Mouse (Mus musculus): ENCODE results near the gene Bmp6.

Gene Bmp6

DNA sequence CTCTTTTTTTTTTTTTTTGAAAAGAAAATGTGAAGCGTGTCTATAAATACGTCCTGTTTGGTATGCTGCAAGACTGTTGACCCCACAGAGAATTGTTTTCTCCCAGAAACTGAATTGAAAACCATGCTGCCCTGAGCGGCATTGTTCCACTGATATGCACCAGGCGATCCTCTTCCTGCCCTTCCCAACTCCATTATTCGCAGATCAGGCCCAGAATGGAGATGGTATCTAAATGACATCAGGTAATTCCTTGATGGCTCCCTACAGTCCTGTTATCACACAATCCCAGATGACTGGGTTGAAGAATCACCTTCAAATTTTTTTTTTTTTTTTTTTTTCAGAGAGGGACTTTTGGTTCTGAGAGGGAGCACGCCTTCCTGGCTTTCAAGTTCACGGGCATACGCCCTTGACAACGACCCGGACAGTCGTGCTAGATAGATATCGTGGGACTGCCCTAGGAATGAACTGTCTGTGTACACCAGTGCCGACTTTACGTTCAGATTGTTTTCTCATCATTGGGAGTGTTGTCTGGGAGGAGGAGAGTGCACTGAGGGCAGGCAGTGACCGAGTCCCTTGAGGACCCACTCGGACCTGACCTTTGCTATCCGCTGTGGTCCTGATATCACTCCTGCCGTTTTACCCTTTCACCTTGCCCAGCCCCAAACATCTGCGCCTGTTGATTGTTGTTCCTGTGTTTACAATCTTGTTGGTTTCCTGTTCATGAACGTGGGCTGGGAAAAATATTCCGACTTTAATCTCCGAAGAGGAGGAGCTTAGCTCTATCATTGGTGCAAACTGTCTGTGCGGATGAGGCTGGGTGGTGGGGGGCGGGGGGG, 8.7 kb downstream of the Bmp6 start:
- DNase-seq (ENCODE audit: low spot score in 2 of 2), result no peak

DNA sequence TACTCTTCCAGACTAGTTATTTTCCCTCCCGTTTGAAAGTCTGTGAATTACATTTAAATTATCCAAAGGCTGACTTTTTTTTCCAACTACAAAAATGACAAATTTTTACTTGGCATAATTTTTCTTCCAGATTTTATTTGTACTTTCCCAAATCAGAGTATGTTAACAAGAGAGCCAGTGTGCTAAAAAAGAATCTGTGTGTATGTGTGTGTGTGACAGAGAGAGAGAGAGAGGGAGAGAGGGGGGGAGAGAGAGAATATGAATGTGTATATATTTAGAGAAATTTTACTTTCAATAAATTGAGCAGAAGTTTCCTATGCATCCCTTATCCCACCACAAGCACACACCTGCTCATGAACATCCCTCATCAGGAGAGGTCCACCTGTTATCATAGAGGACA, 9.4 kb downstream of the Bmp6 start:
- no peak for DNase-seq (ENCODE audit: low spot score in 2 of 2)

DNA sequence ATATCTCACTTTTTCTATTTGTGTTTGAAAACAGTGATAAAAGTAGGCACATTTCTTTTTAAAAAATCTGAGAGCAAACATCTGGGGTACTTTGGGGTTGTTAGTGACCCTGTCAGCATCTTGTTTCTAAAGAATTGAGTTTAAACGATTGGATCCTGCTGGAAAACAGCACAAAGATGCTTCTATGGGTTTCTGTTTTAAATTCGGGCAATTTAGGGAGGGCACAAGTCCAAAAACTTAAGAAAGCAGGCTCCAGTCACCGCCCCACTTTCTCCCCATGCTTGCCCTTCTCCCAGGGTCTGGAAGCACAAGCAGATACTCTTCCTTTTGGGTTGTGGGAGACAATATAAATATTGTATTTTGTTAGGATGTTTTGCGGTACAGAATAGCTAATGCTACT, 14.1 kb downstream of the Bmp6 start:
- DNase-seq (ENCODE audit: low spot score in 2 of 2), result no peak

DNA sequence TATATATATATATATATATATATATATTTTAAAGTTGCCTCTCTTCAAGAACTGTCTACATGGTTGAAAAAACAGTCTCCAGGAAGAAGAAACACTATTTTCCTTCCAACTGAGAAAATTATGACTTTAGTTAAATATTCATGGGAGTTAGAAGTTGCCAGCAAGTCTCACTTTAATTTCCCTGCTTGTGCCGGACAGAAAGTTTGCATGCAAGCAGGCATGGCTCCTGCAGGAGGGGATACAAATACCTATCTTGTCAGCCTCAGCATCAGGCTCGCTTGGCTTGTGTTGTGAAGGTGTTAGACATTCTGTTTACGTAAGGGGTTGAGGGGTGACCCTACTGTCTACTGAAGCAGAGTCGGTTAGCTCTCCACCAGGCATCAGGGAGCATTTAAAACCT, 17.8 kb downstream of the Bmp6 start:
- no peak for DNase-seq (ENCODE audit: low spot score in 2 of 2)

DNA sequence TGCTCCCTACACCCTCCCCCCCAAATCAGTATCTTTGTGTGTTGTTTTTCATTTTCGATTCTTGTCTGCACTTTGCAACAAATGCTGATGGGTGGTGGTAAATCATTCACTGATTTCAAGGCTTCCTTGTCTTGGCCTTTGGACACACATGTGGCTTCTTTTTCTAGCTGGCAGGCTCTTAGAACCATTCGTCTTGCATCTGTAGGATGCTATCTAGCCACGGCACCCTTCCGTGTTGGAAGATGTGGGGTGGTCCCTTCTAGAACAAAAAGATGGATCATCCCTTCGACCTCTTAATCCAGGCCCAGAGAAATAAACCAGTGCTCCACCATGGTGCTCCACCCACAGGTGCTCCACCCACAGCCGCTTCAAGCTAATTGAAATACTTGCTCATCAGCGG, 19.0 kb downstream of the Bmp6 start:
- no peak for DNase-seq (ENCODE audit: low spot score in 2 of 2)

DNA sequence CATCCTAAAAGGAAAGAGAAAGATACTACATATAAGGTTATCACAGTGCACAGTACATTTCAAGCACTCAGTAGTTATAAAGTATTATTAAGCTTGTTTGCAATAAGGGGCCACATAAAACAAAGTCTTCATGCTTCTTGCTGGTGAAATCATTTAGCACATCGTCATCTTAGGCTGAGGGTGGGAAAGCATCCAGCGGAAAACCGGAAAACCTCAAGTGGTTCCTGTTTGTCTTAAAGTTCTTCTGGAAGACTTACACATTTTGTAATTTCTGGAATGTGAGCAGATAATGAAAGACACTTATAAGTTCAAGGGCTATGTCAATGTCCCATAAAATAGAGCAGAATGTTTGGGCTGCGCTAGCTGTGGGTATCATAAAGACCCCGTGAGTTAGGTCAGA, 24.7 kb downstream of the Bmp6 start:
- DNase-seq (ENCODE audit: low spot score in 2 of 2), result no peak

DNA sequence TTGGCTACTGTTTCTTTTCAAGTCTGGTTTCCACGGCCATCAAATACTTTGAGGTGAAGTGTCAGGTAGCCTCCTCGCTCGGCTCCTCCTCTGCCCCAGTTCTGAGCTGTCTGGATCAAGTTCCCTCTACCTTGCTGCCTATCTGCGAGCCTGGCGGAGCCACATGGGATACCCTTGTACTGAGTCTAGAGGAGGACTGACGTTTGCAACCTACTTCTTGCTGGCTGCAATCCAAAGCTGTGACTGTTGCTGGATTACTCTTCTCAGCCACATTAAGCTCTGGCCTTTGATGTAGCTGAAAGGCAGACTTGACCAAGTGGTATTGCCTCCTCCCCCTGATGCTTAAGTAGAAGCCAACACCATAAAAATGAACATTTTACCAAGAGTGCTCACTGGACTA, 31.2 kb downstream of the Bmp6 start:
- DNase-seq (ENCODE audit: low spot score in 2 of 2), result no peak

DNA sequence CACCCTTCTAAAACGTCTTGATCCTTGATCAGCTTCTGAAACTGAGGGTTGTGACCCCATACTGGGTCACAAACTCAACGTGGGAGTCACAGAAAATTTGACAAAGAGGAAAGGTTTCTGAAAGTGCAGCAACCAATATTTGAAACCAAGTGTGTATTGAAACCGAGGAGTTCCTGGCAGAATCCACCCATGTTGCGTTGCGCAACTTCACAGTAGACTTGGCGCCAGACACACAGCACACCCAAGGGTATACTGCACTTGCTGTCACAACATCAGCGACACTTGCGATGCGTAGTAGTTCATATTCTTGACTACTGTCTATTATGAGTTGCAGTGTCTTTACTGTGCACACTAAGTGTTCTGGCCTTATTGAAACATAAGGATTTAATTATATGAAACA, 32.4 kb downstream of the Bmp6 start:
- no peak for DNase-seq (ENCODE audit: low spot score in 2 of 2)

DNA sequence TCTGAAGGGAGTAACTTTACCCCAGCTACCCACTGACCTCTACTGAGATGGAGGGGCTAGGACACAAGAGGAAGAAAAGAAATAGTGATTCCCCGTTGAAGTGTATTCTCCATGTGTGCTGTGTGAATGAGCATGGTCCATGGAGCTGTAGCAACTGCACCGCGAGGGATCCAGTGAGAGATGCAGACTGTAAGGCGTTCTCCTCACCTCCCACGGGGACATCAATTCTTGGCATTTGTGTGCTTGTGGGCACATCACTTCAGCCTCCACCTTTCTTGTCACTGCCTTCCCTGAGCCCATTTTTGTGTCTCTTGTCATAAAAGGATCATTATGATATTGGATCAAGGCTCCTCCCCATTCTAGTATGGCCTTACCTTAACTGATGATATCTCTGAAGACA, 34.9 kb downstream of the Bmp6 start:
- DNase-seq (ENCODE audit: low spot score in 2 of 2), result peak in 1 of 2 experiments; percentile 26

DNA sequence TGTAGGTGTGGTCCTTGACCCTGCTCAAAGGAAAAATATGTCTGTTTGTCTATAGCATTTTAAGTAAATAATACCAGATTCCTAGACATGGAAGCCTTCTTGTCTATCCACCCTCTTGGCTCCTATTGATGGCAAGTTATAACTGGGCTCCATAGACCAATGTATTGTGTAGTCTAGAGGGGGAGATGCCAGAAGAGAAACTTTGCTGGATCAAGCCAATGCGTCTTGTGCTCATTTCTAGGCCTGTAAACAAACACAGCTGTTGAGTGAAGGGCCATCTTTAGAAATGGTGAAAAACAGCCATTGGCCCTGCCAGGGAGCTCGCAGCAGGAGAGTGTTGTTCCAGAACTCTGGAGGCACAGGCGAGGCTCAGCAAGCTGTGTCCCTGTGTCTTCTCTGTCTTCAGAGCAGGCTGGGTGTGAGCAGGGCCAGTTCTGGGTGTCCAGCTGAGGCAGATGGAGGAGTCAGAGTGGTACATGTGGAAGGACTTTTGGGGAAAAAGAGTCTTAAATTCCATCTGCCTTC, 41.2 kb downstream of the Bmp6 start:
- DNase-seq (ENCODE audit: low spot score in 2 of 2), result no peak

DNA sequence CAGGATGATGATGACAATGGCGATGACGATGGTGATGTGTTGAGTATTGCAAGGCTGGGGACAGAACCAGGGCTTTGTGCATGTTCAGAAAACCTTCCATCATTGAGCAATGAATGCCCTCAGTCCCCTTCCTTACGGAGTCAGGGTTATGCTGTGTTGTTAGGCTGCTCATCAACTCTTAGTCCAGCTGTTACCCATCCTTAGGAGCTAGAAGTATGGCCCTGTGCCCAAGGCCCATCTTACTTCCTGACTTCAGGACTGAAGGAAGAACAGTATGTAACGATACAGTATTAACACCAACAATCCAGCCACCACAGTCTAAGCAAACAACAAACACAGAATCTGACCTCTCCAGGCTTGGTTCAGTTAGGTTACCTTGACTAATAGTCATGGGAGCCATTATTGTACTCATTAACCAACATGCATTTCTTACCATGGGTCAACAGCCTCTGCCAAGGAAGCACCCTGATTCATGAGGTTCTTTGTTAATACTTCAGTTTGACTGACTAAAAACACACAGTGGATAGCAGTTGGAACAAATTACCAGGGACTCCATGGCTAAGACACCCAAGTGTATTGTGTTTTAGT, 42.6 kb downstream of the Bmp6 start:
- DNase-seq (ENCODE audit: low spot score in 2 of 2), result no peak

DNA sequence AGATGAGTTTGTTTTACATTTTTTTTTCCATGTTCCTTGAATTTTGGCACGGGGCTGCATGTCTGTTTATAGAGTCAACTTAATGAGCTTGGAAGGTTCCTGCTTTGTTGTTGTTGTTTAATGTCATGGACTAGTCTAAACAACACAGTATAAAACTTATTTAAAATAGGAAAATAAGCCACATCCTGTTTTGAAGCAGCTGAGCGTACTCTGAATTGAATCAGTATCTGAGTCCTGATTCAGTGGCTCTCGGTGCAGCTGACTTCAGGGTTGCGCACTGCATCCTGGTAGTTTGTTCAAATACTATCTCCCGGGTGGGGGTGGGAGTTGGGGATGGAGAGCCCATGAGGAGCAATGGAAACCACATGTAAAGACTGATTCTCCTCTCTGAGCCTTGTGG, 48.5 kb downstream of the Bmp6 start:
- DNase-seq (ENCODE audit: low spot score in 2 of 2), result no peak

DNA sequence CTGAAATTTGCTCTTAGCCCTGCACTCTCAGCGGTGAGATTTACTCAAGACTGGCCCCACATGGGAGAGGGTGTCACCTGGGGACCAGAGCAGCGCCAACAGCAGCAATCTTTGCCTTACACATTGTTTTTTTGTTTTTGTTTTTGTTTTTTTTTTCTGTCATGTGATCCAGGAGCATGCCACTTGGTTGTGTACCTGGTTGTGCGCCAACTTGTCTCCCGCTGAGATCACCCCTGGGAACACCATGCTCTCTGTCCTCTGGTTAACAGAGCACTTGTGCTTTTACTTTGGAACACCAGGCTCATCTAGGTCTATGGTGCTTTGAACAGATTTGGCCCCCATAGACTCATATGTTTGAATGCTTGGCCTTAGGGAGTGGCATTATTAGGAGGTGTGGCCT, 50.1 kb downstream of the Bmp6 start:
- DNase-seq (ENCODE audit: low spot score in 2 of 2), result no peak

DNA sequence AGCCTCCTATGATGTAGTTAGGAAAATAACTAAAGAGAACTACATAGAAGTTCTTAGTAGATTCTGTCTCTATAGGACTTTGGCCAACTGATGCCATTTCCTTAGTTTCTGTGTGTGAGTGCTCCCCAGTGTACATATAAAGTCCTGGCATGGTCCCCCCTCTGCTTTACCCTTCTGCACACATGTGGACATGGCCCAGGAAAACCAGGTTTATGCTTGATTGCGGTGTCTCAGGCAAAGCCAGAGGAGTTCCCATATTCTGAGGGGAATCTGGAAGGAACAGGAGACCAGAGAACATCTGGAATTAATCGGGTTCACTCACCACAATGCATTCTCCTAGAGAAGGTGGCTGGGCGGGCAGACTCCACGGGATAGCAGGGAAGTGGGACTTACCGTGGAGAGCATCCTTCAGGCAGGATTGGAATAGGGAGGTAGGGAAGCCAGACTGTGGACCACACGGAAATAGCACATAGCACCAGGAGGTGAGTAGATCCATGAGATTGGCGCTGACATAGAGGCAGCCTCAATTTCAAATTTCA, 52.2 kb downstream of the Bmp6 start:
- no peak for DNase-seq (ENCODE audit: low spot score in 2 of 2)

DNA sequence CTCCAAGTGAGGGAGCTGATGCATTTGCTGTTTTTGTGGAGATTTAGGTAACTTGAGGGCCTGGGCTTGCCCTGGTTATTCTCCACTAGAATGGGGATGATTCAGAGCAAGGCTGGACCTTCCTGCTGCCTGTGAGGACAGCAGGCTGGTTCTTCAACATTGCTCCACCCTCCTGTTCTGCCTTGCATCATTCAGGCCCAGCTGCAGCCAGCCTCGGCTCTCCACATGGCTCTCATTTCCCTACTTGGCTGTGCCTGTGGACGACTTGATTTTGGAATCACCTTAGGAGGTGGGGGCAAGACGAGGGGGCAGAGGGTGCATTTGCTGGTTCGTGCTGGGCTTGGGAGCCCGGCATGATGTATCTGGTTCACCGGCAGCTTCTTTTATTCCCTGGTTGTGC, 53.8 kb downstream of the Bmp6 start:
- no peak for DNase-seq (ENCODE audit: low spot score in 2 of 2)

DNA sequence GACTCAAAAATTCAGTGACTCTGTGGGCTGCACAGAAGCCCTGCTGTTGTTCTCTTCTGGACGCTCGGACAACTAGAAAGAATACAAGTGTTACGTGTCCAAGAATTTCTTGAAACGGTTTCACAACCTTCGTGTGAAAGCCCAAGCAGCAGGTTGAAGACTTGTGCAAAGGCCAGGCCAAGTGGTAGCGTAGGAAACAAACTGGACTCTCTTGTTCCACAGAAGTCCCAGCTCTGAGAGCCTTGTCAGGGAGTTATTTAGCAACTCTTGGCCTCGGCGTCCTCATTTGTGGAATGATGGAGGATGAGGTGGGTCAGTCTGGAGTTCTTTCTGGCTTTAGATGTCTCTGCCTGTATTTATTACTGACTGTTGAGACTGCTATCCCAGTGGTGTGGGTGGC, 55.8 kb downstream of the Bmp6 start:
- DNase-seq (ENCODE audit: low spot score in 2 of 2), result no peak

DNA sequence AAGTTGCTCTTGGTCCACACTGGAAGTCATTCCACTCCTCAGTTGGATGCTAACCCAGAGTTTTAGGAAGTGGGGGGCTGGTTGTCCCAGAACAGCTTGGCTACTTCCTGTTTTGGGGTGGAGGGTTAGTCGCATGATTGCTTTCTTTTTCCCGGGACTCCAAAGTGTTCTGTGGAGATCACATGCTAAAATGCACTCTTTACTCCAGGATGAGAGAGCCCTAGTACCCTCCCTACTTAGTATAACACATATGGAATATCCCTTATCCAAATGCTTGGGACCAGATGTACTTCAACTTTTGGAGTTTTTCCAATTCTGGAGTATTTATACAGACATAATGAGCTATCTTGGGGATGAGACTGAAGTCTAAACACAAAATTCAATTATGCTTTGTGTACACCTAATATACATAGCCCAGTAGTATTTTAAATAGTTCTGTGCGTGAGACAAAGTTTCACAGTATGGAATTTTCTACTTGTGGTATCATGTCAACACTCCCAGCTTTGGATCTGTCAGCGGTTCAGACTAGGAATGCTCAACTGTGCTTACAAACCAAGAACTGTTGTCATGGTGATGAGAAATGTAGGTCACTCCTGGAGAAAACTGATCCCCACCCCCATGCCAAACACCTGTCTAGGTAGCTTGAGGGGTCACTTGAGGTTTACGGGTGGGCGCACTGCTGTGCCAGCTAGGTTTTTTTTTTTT, 62.9 kb downstream of the Bmp6 start:
- DNase-seq (ENCODE audit: low spot score in 2 of 2), result no peak

DNA sequence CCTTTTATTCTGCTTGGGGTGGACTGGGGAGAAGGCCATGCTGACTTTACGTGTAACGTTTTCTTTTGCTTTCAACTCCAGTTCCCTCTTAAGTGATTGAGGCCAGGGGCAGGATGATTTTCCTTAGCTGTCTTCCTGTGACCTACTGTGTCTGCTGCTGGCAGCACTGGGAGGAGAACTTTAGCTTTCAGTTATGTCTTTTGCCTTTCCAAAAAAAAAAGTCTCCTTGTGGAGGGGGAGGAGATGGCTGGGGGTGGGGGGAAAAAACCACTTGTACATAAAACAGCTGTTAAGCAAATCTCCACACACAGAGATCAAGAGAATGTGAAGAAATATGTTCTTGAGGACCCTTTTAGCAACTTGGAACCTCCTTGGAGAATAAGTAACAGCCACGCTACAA, 63.7 kb downstream of the Bmp6 start:
- no peak for DNase-seq (ENCODE audit: low spot score in 2 of 2)

DNA sequence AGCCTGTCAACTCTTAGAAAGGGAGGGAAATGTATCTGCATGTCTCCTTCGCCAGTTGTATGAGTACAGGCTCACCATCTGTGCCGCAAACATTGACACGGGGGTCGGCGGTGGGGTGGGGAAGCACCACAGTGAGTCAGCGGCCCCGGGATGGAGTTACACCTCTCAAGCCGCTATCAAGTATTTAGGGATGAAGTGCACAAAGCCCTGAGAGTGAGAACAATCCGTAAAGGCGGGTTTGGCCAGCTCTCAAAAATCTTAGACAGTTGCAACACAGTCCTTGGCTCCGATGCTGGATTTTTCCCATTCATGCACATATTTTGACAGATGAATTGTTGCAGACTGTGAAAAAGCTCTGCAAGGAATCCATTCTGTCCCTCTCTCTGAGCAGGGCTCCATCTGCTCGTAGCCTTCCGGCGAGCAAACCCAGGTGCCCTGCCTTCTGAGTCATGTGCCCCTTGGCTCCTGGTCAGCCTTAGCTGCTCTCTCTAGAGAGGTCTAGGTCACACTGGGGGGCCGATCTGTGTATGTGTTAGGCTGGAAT, 65.5 kb downstream of the Bmp6 start:
- DNase-seq (ENCODE audit: low spot score in 2 of 2), result peak; percentile 35 to 82

DNA sequence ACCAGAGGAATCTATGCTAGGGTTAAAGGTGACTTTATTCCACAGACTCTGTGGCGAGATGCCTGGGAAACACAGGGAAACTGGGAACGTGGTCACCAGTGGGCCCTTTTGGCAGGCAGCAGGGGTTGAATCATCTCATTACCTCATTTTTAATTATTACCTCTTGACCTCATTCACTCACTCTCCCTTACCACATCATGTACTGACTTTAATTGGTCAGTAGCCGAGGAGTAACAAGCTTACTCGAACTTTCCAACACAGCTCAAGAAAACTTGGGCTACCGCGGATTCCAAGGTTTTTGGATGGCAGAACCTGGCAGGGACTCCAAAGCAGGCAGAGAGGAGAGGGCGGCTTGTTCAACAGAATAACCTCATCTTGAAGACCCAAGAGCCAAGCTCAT, 74.9 kb downstream of the Bmp6 start:
- no peak for DNase-seq (ENCODE audit: low spot score in 2 of 2)

DNA sequence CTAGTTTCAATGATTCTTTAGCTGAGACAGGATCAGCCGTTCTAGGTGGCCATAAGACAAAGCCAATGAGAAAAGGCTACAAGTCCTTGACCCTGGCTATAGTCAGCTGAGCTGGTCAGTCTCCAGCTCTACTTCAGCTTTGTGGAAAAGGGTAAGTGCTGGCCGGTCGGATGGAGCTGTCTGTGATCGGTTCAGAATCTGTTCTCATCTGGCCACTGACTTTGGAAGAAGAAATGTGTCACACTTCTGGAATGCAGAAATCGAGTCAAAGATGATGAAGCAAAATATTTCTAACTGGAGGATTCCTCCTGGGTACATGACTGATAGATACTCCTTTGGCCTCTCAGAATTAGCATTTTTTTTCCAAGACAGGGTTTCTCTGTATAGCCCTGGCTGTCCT, 77.6 kb downstream of the Bmp6 start:
- DNase-seq (ENCODE audit: low spot score in 2 of 2), result no peak

DNA sequence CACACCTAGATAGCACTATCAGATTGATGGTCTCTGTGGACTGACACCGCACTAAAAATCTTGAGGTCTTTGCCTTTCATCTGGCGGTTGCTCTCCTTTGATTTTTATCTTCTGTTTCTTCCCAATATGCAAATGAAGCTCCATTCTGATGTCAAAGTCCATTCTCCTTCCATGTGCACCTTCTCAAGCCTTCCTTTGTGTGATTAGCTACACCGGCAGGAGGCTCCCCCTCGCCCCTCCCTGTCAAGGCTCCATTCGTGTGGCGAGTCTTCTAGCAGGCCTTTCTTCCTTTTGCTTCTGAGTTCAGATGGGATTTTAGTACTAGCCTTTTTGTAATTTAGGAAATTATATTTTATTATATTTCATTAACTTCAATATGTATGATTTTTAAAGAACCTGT, 80.4 kb downstream of the Bmp6 start:
- no peak for DNase-seq (ENCODE audit: low spot score in 2 of 2)
